Mouse (Mus musculus) forebrain, embryonic 13.5 days (tissue): ENCODE measurements at regions not wholly inside any gene's neighbourhood (a gene's known extent, or its start where the extent isn't known, plus 50 kb on each side); places are given as distances from the start of the nearest gene placed in this dataset.
A peak's percentile ranks its signal among the peaks of the same experiment; 100 is the strongest.

Source experiments
- ATAC-seq: fragments of 200-750 bp; cut with Nextera tagmentation; 2 replicates; pipeline ENCODE4 v1.8.0; 2017
- H3K27ac ChIP-seq: fragments of 300-500 bp; sonication (generic); 2 replicates; pipeline ENCODE4 v1.5.1; 2015; ENCODE audit warnings: inconsistent platforms, mild to moderate bottlenecking, moderate library complexity
- H3K27me3 ChIP-seq: fragments of 300-500 bp; sonication (generic); 2 replicates; pipeline ENCODE4 v1.6.1; 2015; ENCODE audit warnings: mild to moderate bottlenecking, inconsistent platforms
- H3K36me3 ChIP-seq: fragments of 300-500 bp; sonication (generic); 2 replicates; pipeline ENCODE4 v1.6.1; 2015; ENCODE audit warnings: mild to moderate bottlenecking, inconsistent platforms; ENCODE audit not compliant: poor library complexity, severe bottlenecking
- H3K4me1 ChIP-seq: fragments of 300-500 bp; sonication (generic); 2 replicates; pipeline ENCODE4 v1.6.1; 2015; ENCODE audit warnings: inconsistent platforms
- H3K4me2 ChIP-seq: fragments of 300-500 bp; sonication (generic); 2 replicates; pipeline ENCODE4 v1.6.1; 2015; ENCODE audit warnings: inconsistent platforms, mild to moderate bottlenecking, moderate library complexity
- H3K4me3 ChIP-seq: fragments of 300-500 bp; sonication (generic); 2 replicates; pipeline ENCODE4 v1.5.1; 2015; ENCODE audit warnings: mild to moderate bottlenecking, inconsistent platforms
- H3K9ac ChIP-seq: fragments of 300-500 bp; sonication (generic); 2 replicates; pipeline ENCODE4 v1.6.1; 2015; ENCODE audit warnings: mild to moderate bottlenecking, inconsistent platforms
- H3K9me3 ChIP-seq: fragments of 300-500 bp; sonication (generic); replicated peaks from 2 replicates; pipeline ENCODE4 v1.6.1; 2016; ENCODE audit warnings: inconsistent platforms
- WGBS: fragments of 180-500 bp; shearing (Covaris S2); methylation state at CpG from one replicate; pipeline ENCODE4 v1.1.7; 2015; 5-methylcytosine and 5-hydroxymethylcytosine counted together

- H3K27me3 ChIP-seq = no peaks in the 10 kb centered on the region
- H3K9me3 ChIP-seq = no peaks in the 10 kb centered on the region
- ATAC-seq = no peak
- H3K27ac ChIP-seq = no peak overlapping the region
- no peaks in the 10 kb centered on the region for H3K4me1 ChIP-seq
- no peak overlapping the region for H3K9ac ChIP-seq
- H3K4me3 ChIP-seq = no peak overlapping the region
- WGBS = 74% methylated on average over 1 of the region's 1 CpGs
- no peaks in the 10 kb centered on the region for H3K36me3 ChIP-seq
- no peak overlapping the region for H3K4me2 ChIP-seq
Observed at GRCm38 (mm10) chr5:61495226-61495625, 313.4 kb upstream of the G6pd2 start.

DNA sequence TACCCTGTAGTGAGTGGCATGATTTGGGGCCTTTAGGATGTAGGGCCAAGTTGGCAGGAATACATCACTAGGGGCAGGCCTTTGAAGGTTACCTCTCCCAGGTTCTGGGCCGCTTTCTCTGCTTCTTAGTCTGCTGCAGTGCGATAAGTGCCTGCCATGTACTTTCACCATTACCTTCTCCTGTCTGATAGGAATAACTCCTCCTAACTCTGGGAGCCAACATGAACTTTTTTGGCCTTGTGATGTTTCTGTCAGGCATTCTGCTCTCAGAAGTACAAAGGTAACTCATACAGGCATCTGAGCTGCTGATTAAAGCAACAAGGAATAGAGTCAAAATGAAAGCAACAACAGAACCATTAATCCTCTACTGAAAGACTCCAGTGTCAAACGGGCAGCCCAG, 301.2 kb upstream of the G6pd2 start:
- Histone ChIP-seq H3K27me3 (no peaks in the 10 kb centered on the region), H3K4me3 (no peak overlapping the region), H3K9ac (no peak overlapping the region), H3K9me3 (no peaks in the 10 kb centered on the region), H3K27ac (no peak overlapping the region), H3K36me3 (no peaks in the 10 kb centered on the region), H3K4me1 (no peaks in the 10 kb centered on the region), H3K4me2 (no peak overlapping the region)
- ATAC-seq = no peak
- WGBS = 92% methylated on average over 3 of the region's 3 CpGs

- peak; percentile 67; the same call in 1 of the 2 replicates for ATAC-seq
- Histone ChIP-seq H3K36me3 (no peaks in the 10 kb centered on the region), H3K27me3 (no peaks in the 10 kb centered on the region)
Observed at GRCm38 (mm10) chr5:61540502-61540901, 268.1 kb upstream of the G6pd2 start.

DNA sequence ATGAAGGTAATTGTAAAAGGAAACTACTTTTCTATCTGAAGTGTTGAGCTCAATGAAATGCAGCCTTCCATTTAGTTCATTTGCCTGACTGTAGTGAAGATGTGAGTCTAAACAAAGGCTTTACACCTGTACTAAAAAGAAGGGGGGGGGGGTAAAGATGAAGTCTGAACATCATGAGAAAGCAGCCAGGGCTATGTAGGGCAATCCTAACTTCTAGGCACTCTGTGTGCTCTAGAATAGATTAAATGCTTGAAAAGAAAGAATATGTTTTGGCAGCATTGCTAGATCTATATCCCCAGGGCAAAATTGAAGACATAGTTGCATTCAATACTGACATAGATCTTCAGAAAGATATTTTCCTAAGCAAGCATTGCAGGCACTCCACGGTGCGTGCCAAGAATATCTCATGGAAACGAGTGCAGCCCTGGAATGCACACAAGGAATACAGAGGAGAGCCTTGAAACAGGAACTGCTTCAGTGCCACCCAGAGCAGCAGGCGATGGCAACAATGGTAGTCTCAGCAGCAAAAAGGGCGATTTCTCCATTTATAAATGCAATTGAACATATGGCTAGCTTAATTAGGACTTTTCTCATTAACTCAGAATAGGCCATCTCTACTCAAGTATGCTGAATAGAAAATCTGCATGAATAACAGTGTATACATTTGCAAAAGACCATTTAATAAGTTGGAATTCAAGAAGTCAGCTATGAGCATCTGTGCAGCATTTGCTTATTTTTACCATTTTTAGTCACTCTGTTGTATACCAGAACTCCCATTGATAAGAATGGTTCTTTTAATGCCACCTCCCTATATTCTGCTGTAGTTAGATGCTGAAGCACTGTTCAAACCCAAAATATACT, 261.8 kb upstream of the G6pd2 start:
- peak overlapping the region; percentile 4; the same call in 1 of the 2 replicates for H3K27ac ChIP-seq
- WGBS = 49% methylated on average over 5 of the region's 5 CpGs

More at GRCm38 (mm10) chr5:61540502-61540901, 268.1 kb upstream of the G6pd2 start:
- H3K4me2 ChIP-seq = no peak overlapping the region
- no peaks in the 10 kb centered on the region for H3K4me1 ChIP-seq
- H3K9ac ChIP-seq = no peak overlapping the region
- no peak overlapping the region for H3K27ac ChIP-seq
- no peak overlapping the region for H3K4me3 ChIP-seq
- no peaks in the 10 kb centered on the region for H3K9me3 ChIP-seq

DNA sequence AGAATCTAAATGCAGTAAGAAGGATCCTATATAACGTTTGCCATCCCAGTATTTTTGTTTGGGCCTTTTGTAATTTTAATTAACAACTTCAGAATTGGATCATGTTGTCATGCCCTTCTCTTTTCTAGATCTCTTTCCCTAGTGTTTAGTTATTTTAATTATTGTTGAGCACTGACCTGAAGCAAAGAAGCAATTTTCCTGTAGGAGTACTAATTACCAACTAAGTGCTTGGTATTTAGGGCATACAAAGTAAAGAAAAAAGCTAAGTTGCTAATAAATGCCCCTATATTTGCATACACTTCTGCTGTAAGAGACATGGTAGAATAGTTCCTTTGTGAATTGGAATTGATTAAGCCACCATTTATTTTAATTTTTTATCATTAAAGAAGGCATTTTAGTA, 255.1 kb upstream of the G6pd2 start:
- H3K27ac ChIP-seq = no peak overlapping the region
- no peak overlapping the region for H3K4me3 ChIP-seq
- no peaks in the 10 kb centered on the region for H3K9me3 ChIP-seq
- no peaks in the 10 kb centered on the region for H3K4me1 ChIP-seq
- no peak overlapping the region for H3K9ac ChIP-seq
- no peak overlapping the region for H3K4me2 ChIP-seq
- WGBS = 11% methylated on average over 1 of the region's 1 CpGs
- H3K27me3 ChIP-seq = no peaks in the 10 kb centered on the region
- no peak for ATAC-seq
- H3K36me3 ChIP-seq = no peaks in the 10 kb centered on the region

More for the DNA sequence above, 261.8 kb upstream of the G6pd2 start:
- Histone ChIP-seq H3K9me3 (no peaks in the 10 kb centered on the region), H3K4me1 (peaks cover 4% of the 10 kb centered on the region; the same call in 1 of the 2 replicates), H3K4me2 (no peak overlapping the region), H3K9ac (no peak overlapping the region), H3K4me3 (no peak overlapping the region), H3K36me3 (no peaks in the 10 kb centered on the region), H3K27me3 (no peaks in the 10 kb centered on the region)
- peak; percentile 94 for ATAC-seq
